12 mouse cellular contexts compared by ENCODE assay signal in the genomic region with DNA sequence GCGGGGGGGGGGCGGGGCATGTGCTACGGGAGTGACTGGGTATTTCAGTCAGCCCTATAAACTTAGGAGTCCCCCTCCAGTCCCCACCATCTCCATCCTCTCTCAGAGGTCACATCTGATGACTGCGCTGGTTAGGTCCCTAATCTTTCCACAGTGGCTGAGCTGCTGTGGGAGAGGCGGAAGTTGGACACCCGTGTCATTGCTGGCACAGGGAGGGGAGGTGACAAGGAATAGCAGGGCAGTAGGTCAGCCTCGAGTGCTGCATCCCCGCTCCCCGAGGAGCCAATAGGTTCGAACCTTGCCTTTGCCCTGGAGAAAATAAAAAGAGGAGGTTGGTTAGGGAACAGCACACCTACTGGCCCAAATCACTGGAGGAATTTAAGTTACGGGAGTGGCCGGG. TPM values are rescaled to one million over a fixed set of nuclear protein-coding genes. Genes with fewer than 3 reads are reported as not detected.
A peak's percentile ranks its signal among the peaks of the same experiment; 100 is the strongest.
DNase-seq lines count a peak whose midpoint lies in the region; ATAC-seq lines count a peak whose summit lies in the region.
"Had no signal": no experiment of that assay in that cellular context is flagged by ENCODE, and none has a peak within 500 bp of the region (broad histone marks: within the 10 kb centered on the region; RNA-seq: fewer than 3 reads in every experiment).

No protein-coding gene starts in this region.

- 23% methylated on average over 12 of the region's 12 CpGs for WGBS in heart, embryonic 15.5 days
- 36% methylated on average over 12 of the region's 12 CpGs for WGBS in midbrain, embryonic 10.5 days
- WGBS in midbrain, embryonic 11.5 days, result 33% methylated on average over 11 of the region's 12 CpGs
- WGBS in intestine, embryonic 15.5 days, result 29% methylated on average over 12 of the region's 12 CpGs
- WGBS in neural tube, embryonic 15.5 days, result 37% methylated on average over 12 of the region's 12 CpGs

- H3K9ac ChIP-seq in heart, embryonic 15.5 days, result no peak overlapping the region
- no peak overlapping the region for H3K9ac ChIP-seq in midbrain, embryonic 11.5 days (ENCODE audit: low read length)
- H3K9ac ChIP-seq in intestine, embryonic 15.5 days, result no peak overlapping the region
- no peak overlapping the region for H3K9ac ChIP-seq in neural tube, embryonic 15.5 days (replicated peaks)

- ATAC-seq in heart, embryonic 15.5 days (replicated peaks; ENCODE audit: insufficient number of reproducible peaks, insufficient read depth, low FRiP score, low read depth), result no peak
- ATAC-seq in midbrain, embryonic 11.5 days (ENCODE audit: low FRiP score), result no peak
- no peak for ATAC-seq in intestine, embryonic 15.5 days
- ATAC-seq in neural tube, embryonic 15.5 days (ENCODE audit: low FRiP score), result no peak

- peak overlapping the region; percentile 42; the same call in 1 of the 2 replicates for H3K27ac ChIP-seq in heart, embryonic 15.5 days
- 0 out of 2 replicates have a peak overlapping the region, but pooled peaks have one; percentile 10 for H3K27ac ChIP-seq in midbrain, embryonic 10.5 days (replicated peaks)
- no peak overlapping the region for H3K27ac ChIP-seq in midbrain, embryonic 11.5 days (ENCODE audit: low read depth, low read length)
- no peak overlapping the region for H3K27ac ChIP-seq in intestine, embryonic 15.5 days
- no peak overlapping the region for H3K27ac ChIP-seq in neural tube, embryonic 15.5 days (replicated peaks)

- H3K27me3 ChIP-seq in heart, embryonic 15.5 days, result no peaks in the 10 kb centered on the region
- peaks cover 8% of the 10 kb centered on the region; the same call in 1 of the 2 replicates for H3K27me3 ChIP-seq in midbrain, embryonic 10.5 days (ENCODE audit: low read depth, poor library complexity, severe bottlenecking)
- no peaks in the 10 kb centered on the region for H3K27me3 ChIP-seq in midbrain, embryonic 11.5 days (ENCODE audit: control insufficient read depth, insufficient read depth, low read length)
- no peaks in the 10 kb centered on the region for H3K27me3 ChIP-seq in intestine, embryonic 15.5 days (replicated peaks)
- H3K27me3 ChIP-seq in neural tube, embryonic 15.5 days (replicated peaks), result no peaks in the 10 kb centered on the region; the same call in 1 of the 2 replicates
- H3K27me3 ChIP-seq: CH12.LX had no signal

- peak overlapping the region; percentile 44 for H3K4me2 ChIP-seq in heart, embryonic 15.5 days
- H3K4me2 ChIP-seq in midbrain, embryonic 11.5 days, result no peak overlapping the region
- H3K4me2 ChIP-seq in intestine, embryonic 15.5 days (replicated peaks), result peak overlapping the region; percentile 41
- peak overlapping the region; percentile 21; the same call in 1 of the 2 replicates for H3K4me2 ChIP-seq in neural tube, embryonic 15.5 days

- DNase-seq in heart, adult 8-10 months (ENCODE audit: low spot score), result no peak
- DNase-seq in midbrain, embryonic 10.5 days (ENCODE audit: low spot score), result no peak
- DNase-seq in midbrain, embryonic 11.5 days (ENCODE audit: low spot score, missing footprints), result no peak
- DNase-seq in spleen, postnatal 14 days (ENCODE audit: low spot score in 2 of 2), result no peak
- DNase-seq in ovary, postnatal 36 days (ENCODE audit: low spot score), result no peak
- DNase-seq: adrenal gland, postnatal 10 days; right cerebral cortex, adult 18-20 months; thymus, adult 2 months had no signal

- no peaks in the 10 kb centered on the region for H3K36me3 ChIP-seq in heart, embryonic 15.5 days
- no peaks in the 10 kb centered on the region for H3K36me3 ChIP-seq in midbrain, embryonic 10.5 days
- no peaks in the 10 kb centered on the region for H3K36me3 ChIP-seq in midbrain, embryonic 11.5 days (ENCODE audit: control insufficient read depth, insufficient read depth, low read length)
- no peaks in the 10 kb centered on the region for H3K36me3 ChIP-seq in intestine, embryonic 15.5 days
- no peaks in the 10 kb centered on the region for H3K36me3 ChIP-seq in neural tube, embryonic 15.5 days

- no peaks in the 10 kb centered on the region for H3K9me3 ChIP-seq in heart, embryonic 15.5 days (replicated peaks)
- no peaks in the 10 kb centered on the region for H3K9me3 ChIP-seq in midbrain, embryonic 10.5 days (replicated peaks)
- H3K9me3 ChIP-seq in midbrain, embryonic 11.5 days (ENCODE audit: control insufficient read depth, low read length), result no peaks in the 10 kb centered on the region
- H3K9me3 ChIP-seq in intestine, embryonic 15.5 days, result no peaks in the 10 kb centered on the region
- no peaks in the 10 kb centered on the region for H3K9me3 ChIP-seq in neural tube, embryonic 15.5 days (replicated peaks)

- peak overlapping the region; percentile 31 for H3K4me3 ChIP-seq in heart, embryonic 15.5 days
- no peak overlapping the region for H3K4me3 ChIP-seq in midbrain, embryonic 10.5 days
- no peak overlapping the region for H3K4me3 ChIP-seq in midbrain, embryonic 11.5 days (ENCODE audit: low read depth, low read length)
- 0 out of 2 replicates have a peak overlapping the region, but pooled peaks have one; percentile 4 for H3K4me3 ChIP-seq in intestine, embryonic 15.5 days (replicated peaks)
- H3K4me3 ChIP-seq in neural tube, embryonic 15.5 days (replicated peaks), result no peak overlapping the region

- H3K4me1 ChIP-seq in heart, embryonic 15.5 days (replicated peaks), result peaks cover 18% of the 10 kb centered on the region
- peaks cover 38% of the 10 kb centered on the region for H3K4me1 ChIP-seq in midbrain, embryonic 10.5 days
- H3K4me1 ChIP-seq in midbrain, embryonic 11.5 days (ENCODE audit: control insufficient read depth, insufficient read depth, low read length), result peaks cover 10% of the 10 kb centered on the region
- H3K4me1 ChIP-seq in intestine, embryonic 15.5 days (replicated peaks), result peaks cover 19% of the 10 kb centered on the region
- H3K4me1 ChIP-seq in neural tube, embryonic 15.5 days, result peaks cover 14% of the 10 kb centered on the region

RNA-seq across cellular contexts. Expression of a gene that starts 14.8 kb away (rescaled TPM):
- 10.1 and 12.5 TPM in 2 replicates for polyA plus RNA-seq in heart, embryonic 15.5 days (2015; fragmentation: Nextera tagmentation; extraction: Ambion mirVana)
- total RNA-seq in heart, adult 8-10 months (2022), result 10 to 100 TPM; 15.1 to 17.3 (median 16.7) TPM
- polyA plus RNA-seq in midbrain, embryonic 10.5 days (2016; fragmentation: Nextera tagmentation; extraction: Ambion mirVana), result 2.9 and 3.3 TPM in 2 replicates
- 2.4 and 2.7 TPM in 2 replicates for polyA plus RNA-seq in midbrain, embryonic 11.5 days (2014; fragmentation: Nextera tagmentation; extraction: Ambion mirVana)
- polyA plus RNA-seq in intestine, embryonic 15.5 days (2015; fragmentation: Nextera tagmentation; extraction: Ambion mirVana), result 5.7 and 6.2 TPM in 2 replicates
- polyA plus RNA-seq in neural tube, embryonic 15.5 days (2015; fragmentation: Nextera tagmentation; extraction: Ambion mirVana), result 3.1 and 4.4 TPM in 2 replicates

RNA-seq across cellular contexts. Expression of a gene that starts 17.5 kb away (rescaled TPM):
- 16.7 and 22.6 TPM in 2 replicates for polyA plus RNA-seq in heart, embryonic 15.5 days (2015; fragmentation: Nextera tagmentation; extraction: Ambion mirVana)
- 10 to 100 TPM; 22.9 to 28.1 (median 24.4) TPM for total RNA-seq in heart, adult 8-10 months (2022)
- polyA plus RNA-seq in midbrain, embryonic 10.5 days (2016; fragmentation: Nextera tagmentation; extraction: Ambion mirVana), result 36.2 and 36.9 TPM in 2 replicates
- 34.4 and 34.7 TPM in 2 replicates for polyA plus RNA-seq in midbrain, embryonic 11.5 days (2014; fragmentation: Nextera tagmentation; extraction: Ambion mirVana)
- 28.6 and 29.8 TPM in 2 replicates for polyA plus RNA-seq in intestine, embryonic 15.5 days (2015; fragmentation: Nextera tagmentation; extraction: Ambion mirVana)
- polyA plus RNA-seq in neural tube, embryonic 15.5 days (2015; fragmentation: Nextera tagmentation; extraction: Ambion mirVana), result 29.8 and 31.5 TPM in 2 replicates

RNA-seq across cellular contexts. Expression of a gene that starts 25.1 kb away (rescaled TPM):
- 97.3 and 108 TPM in 2 replicates for polyA plus RNA-seq in heart, embryonic 15.5 days (2015; fragmentation: Nextera tagmentation; extraction: Ambion mirVana)
- total RNA-seq in heart, adult 8-10 months (2022), result 10 to 100 TPM; 27.6 to 30.5 (median 28.8) TPM
- polyA plus RNA-seq in midbrain, embryonic 10.5 days (2016; fragmentation: Nextera tagmentation; extraction: Ambion mirVana), result 343 and 346 TPM in 2 replicates
- 338 and 369 TPM in 2 replicates for polyA plus RNA-seq in midbrain, embryonic 11.5 days (2014; fragmentation: Nextera tagmentation; extraction: Ambion mirVana)
- 146 and 157 TPM in 2 replicates for polyA plus RNA-seq in intestine, embryonic 15.5 days (2015; fragmentation: Nextera tagmentation; extraction: Ambion mirVana)
- polyA plus RNA-seq in neural tube, embryonic 15.5 days (2015; fragmentation: Nextera tagmentation; extraction: Ambion mirVana), result 218 and 229 TPM in 2 replicates

RNA-seq across cellular contexts. Expression of a gene that starts 40.0 kb away (rescaled TPM):
- 71.5 and 75.1 TPM in 2 replicates for polyA plus RNA-seq in heart, embryonic 15.5 days (2015; fragmentation: Nextera tagmentation; extraction: Ambion mirVana)
- 10 to 100 TPM; 69.7 to 77.6 (median 75.4) TPM for total RNA-seq in heart, adult 8-10 months (2022)
- 65.5 and 75.1 TPM in 2 replicates for polyA plus RNA-seq in midbrain, embryonic 10.5 days (2016; fragmentation: Nextera tagmentation; extraction: Ambion mirVana)
- 70.9 and 77.2 TPM in 2 replicates for polyA plus RNA-seq in midbrain, embryonic 11.5 days (2014; fragmentation: Nextera tagmentation; extraction: Ambion mirVana)
- polyA plus RNA-seq in intestine, embryonic 15.5 days (2015; fragmentation: Nextera tagmentation; extraction: Ambion mirVana), result 69.8 and 74.0 TPM in 2 replicates
- polyA plus RNA-seq in neural tube, embryonic 15.5 days (2015; fragmentation: Nextera tagmentation; extraction: Ambion mirVana), result 97.8 and 98.7 TPM in 2 replicates

RNA-seq across cellular contexts. Expression of a gene that starts 58.4 kb away (rescaled TPM):
- 90.9 and 98.3 TPM in 2 replicates for polyA plus RNA-seq in heart, embryonic 15.5 days (2015; fragmentation: Nextera tagmentation; extraction: Ambion mirVana)
- total RNA-seq in heart, adult 8-10 months (2022), result 100 to 1,000 TPM in 1 of 4 experiments, 10 to 100 TPM in 3; 93.2 to 105 (median 94.2) TPM
- 193 and 205 TPM in 2 replicates for polyA plus RNA-seq in midbrain, embryonic 10.5 days (2016; fragmentation: Nextera tagmentation; extraction: Ambion mirVana)
- polyA plus RNA-seq in midbrain, embryonic 11.5 days (2014; fragmentation: Nextera tagmentation; extraction: Ambion mirVana), result 138 and 146 TPM in 2 replicates
- 117 and 125 TPM in 2 replicates for polyA plus RNA-seq in intestine, embryonic 15.5 days (2015; fragmentation: Nextera tagmentation; extraction: Ambion mirVana)
- polyA plus RNA-seq in neural tube, embryonic 15.5 days (2015; fragmentation: Nextera tagmentation; extraction: Ambion mirVana), result 169 TPM in 2 replicates

Comparison
In these comparisons a context has a peak if more than half of its experiments do, and no peak if none do; other contexts are left out.
1. H3K27ac ChIP-seq: peak in heart, embryonic 15.5 days (single experiment) and midbrain, embryonic 10.5 days (single experiment); none in midbrain, embryonic 11.5 days (single experiment), intestine, embryonic 15.5 days (single experiment) and neural tube, embryonic 15.5 days (single experiment).
2. H3K4me3 ChIP-seq: peak in heart, embryonic 15.5 days (single experiment) and intestine, embryonic 15.5 days (single experiment); none in midbrain, embryonic 10.5 days (single experiment), midbrain, embryonic 11.5 days (single experiment) and neural tube, embryonic 15.5 days (single experiment).